Mouse (Mus musculus): ENCODE results near the gene Gm11985.

- TF ChIP-seq EP300 (IDR thresholded peaks at IDR 0.05; ENCODE audit: insufficient read depth, low read depth, low read length) (no peak), POLR2A (IDR thresholded peaks at IDR 0.05; ENCODE audit: insufficient read depth, low read depth, low read length) (no peak)
Observed at GRCm38 (mm10) chr11:7215703-7216102, 27.3 kb upstream of the Gm11985 start.
